Mouse (Mus musculus): Measurements from ENCODE around the gene Msl1. TPM values are rescaled to one million over a fixed set of nuclear protein-coding genes. Genes with fewer than 3 reads are reported as not detected.

Msl1 gene
- 100 to 1,000 TPM; 133 to 134 TPM for total RNA-seq (2023)

GRCm38 (mm10) chr11:98795015-98795713, at the start of gene Msl1:
Msl1 (plus strand) TSS chr11:98795516.

GRCm38 (mm10) chr11:98774582-98775347, 20.6 kb upstream of the Msl1 start, which contains the start of gene Nr1d1:
Nr1d1 (minus strand) TSS chr11:98775333.

GRCm38 (mm10) chr11:98804605-98805004, 9.3 kb downstream of the Msl1 start, which contains the start of gene Casc3:
Casc3 (plus strand) TSS chr11:98804905.

GRCm38 (mm10) chr11:98836651-98837141, 41.4 kb downstream of the Msl1 start, which contains the start of gene Rapgefl1:
Rapgefl1 (plus strand) TSS chr11:98836785.

Other genes starting within 250 kb of the Msl1 start
- gene Ikzf3, start 249.5 kb upstream of the Msl1 start, total RNA-seq (2023), result 100 to 1,000 TPM; 157 to 169 TPM
- gene Zpbp2, start 244.4 kb upstream of the Msl1 start, total RNA-seq (2023), result 1 to 10 TPM; 4.9 to 6.8 TPM
- gene Ormdl3, start 208.1 kb upstream of the Msl1 start, total RNA-seq (2023), result 10 to 100 TPM; 21.3 to 25.5 TPM
- gene Lrrc3c, start 197.2 kb upstream of the Msl1 start, total RNA-seq (2023), result not detected
- gene Gm12355, start 169.9 kb upstream of the Msl1 start, total RNA-seq (2023), result 10 to 100 TPM; 17.5 to 24.9 TPM
- gene Gsdma3, start 169.2 kb upstream of the Msl1 start, total RNA-seq (2023), result 1 to 10 TPM in 1 of 2 experiments, under 1 TPM in 1; 0.89 to 1.3 TPM
- gene Gsdma2, start 148.8 kb upstream of the Msl1 start, total RNA-seq (2023), result not detected
- not detected for gene Gsdma, start 131.2 kb upstream of the Msl1 start, total RNA-seq (2023)
- gene Psmd3, start 113.0 kb upstream of the Msl1 start, total RNA-seq (2023), result 10 to 100 TPM; 83.3 to 84.0 TPM
- gene Csf3, start 94.3 kb upstream of the Msl1 start, total RNA-seq (2023), result not detected
- 10 to 100 TPM; 69.9 to 75.5 TPM for gene Med24, start 66.1 kb upstream of the Msl1 start, total RNA-seq (2023)
- gene Thra, start 54.9 kb upstream of the Msl1 start, total RNA-seq (2023), result 10 to 100 TPM; 47.6 to 49.8 TPM
- 1 to 10 TPM; 7.2 to 7.6 TPM for gene Nr1d1, start 20.2 kb upstream of the Msl1 start, total RNA-seq (2023)
- gene Casc3, start 9.4 kb downstream of the Msl1 start, total RNA-seq (2023), result 100 to 1,000 TPM; 111 to 125 TPM
- gene Rapgefl1, start 41.3 kb downstream of the Msl1 start, total RNA-seq (2023), result under 1 TPM; 0.15 to 0.33 TPM
- gene Wipf2, start 68.1 kb downstream of the Msl1 start, total RNA-seq (2023), result 10 to 100 TPM; 51.8 to 52.8 TPM
- 1 to 10 TPM; 5.0 to 5.3 TPM for gene Cdc6, start 112.3 kb downstream of the Msl1 start, total RNA-seq (2023)
- gene Rara, start 132.3 kb downstream of the Msl1 start, total RNA-seq (2023), result 10 to 100 TPM; 82.6 to 84.2 TPM
- not detected for gene Gjd3, start 187.5 kb downstream of the Msl1 start, total RNA-seq (2023)
- gene Top2a, start 228.7 kb downstream of the Msl1 start, total RNA-seq (2023), result 10 to 100 TPM; 18.8 to 34.2 TPM
- gene Igfbp4, start 245.7 kb downstream of the Msl1 start, total RNA-seq (2023), result 100 to 1,000 TPM; 228 to 236 TPM